Mouse (Mus musculus) C2C12 (cell line): Measurements from ENCODE around the gene Emc4. TPM values are rescaled to one million over a fixed set of nuclear protein-coding genes. Genes with fewer than 3 reads are reported as not detected.

Source experiments
- H3K27me3 ChIP-seq: one replicate; pipeline ENCODE4 v1.6.1; 2011; ENCODE audit not compliant: control insufficient read depth, insufficient read depth, insufficient read length
- H3K36me3 ChIP-seq: one replicate; pipeline ENCODE4 v1.6.1; 2011; ENCODE audit not compliant: control insufficient read depth, insufficient read depth
- H3K4me3 ChIP-seq: one replicate; pipeline ENCODE4 v1.5.1; 2011; ENCODE audit warnings: mild to moderate bottlenecking, control low read depth; ENCODE audit not compliant: poor library complexity, insufficient read depth, severe bottlenecking
- H3K79me2 ChIP-seq: one replicate; pipeline ENCODE4 v1.6.1; 2011; ENCODE audit not compliant: control insufficient read depth, insufficient read depth
- H3K79me3 ChIP-seq: one replicate; pipeline ENCODE4 v1.6.1; 2011; ENCODE audit warnings: low read depth, control low read depth
- H3ac ChIP-seq: one replicate; pipeline ENCODE3; 2011; ENCODE audit warnings: low read depth; ENCODE audit not compliant: control insufficient read depth, insufficient read length
- CEBPB ChIP-seq: IDR thresholded peaks from one replicate; pipeline ENCODE4 v1.6.1; 2011; ENCODE audit warnings: low read depth, mild to moderate bottlenecking, control low read depth, moderate library complexity
- CTCF ChIP-seq: IDR thresholded peaks from one replicate; pipeline ENCODE4 v1.5.1; 2011; ENCODE audit not compliant: control insufficient read depth, insufficient read depth, insufficient read length
- FOSL1 ChIP-seq: IDR thresholded peaks from one replicate; pipeline ENCODE4 v1.8.0; 2011; ENCODE audit warnings: mild to moderate bottlenecking, low read length; ENCODE audit not compliant: poor library complexity, insufficient read depth, severe bottlenecking
- MAX ChIP-seq: IDR thresholded peaks from one replicate; pipeline ENCODE4 v1.6.1; 2011; ENCODE audit warnings: mild to moderate bottlenecking, control low read depth
- MYOD1 ChIP-seq: IDR thresholded peaks from one replicate; pipeline ENCODE4 v1.6.1; 2011; ENCODE audit warnings: low read depth; ENCODE audit not compliant: control insufficient read depth, insufficient read length
- MYOG ChIP-seq: IDR thresholded peaks from one replicate; pipeline ENCODE4 v1.6.1; 2011; ENCODE audit not compliant: control insufficient read depth, insufficient read length; ENCODE audit errors: extremely low read depth
- USF1 ChIP-seq: IDR thresholded peaks from one replicate; pipeline ENCODE4 v1.6.1; 2011; ENCODE audit warnings: low read depth, mild to moderate bottlenecking, control low read depth, moderate library complexity
- long read RNA-seq, 2 experiments: library from polyadenylated mRNA; unstranded; transcript quantifications; one replicate each; pipeline ENCODE4 v2.0.0; 2019 to 2020
- polyA plus RNA-seq: library from polyadenylated mRNA; unstranded; fragments of >200 nt; fragmentation: generic; extraction: Trizol; gene quantifications from one replicate; pipeline ENCODE4 v1.2.1, GENCODE M21; 2012; ENCODE audit warnings: missing spikeins

The Emc4 gene
- polyA plus RNA-seq: 152 TPM
- long read RNA-seq, experiment 1, transcript Emc4-201 (5 exons, 983 nt): major isoform, 121 of 141 reads
- long read RNA-seq, experiment 1, partial matches to known transcripts: 9 of 141 reads
- long read RNA-seq, experiment 1, other reads (novel, unspliced or antisense): 11 of 141 reads
- long read RNA-seq, experiment 2, transcript Emc4-201 (5 exons, 983 nt): major isoform, 32 of 34 reads
- long read RNA-seq, experiment 2, partial matches to known transcripts: 1 of 34 reads
- long read RNA-seq, experiment 2, other reads (novel, unspliced or antisense): 1 of 34 reads

GRCm38 (mm10) chr2:112367726-112368673 lies at the start of gene Emc4:
Gene Emc4, minus strand, starts transcription at chr2:112368027.
- Histone ChIP-seq H3K36me3 (peaks cover 17% of the 10 kb centered on the region), H3K79me2 (peaks cover 39% of the 10 kb centered on the region), H3ac (peak within 1 kb of the TSS; percentile 50), H3K79me3 (peaks cover 18% of the 10 kb centered on the region), H3K27me3 (no peaks in the 10 kb centered on the region), H3K4me3 (peak within 1 kb of the TSS; percentile 98)
- peak; percentile 64 for TF ChIP-seq MAX
- TF ChIP-seq CEBPB: no peak

GRCm38 (mm10) chr2:112407030-112407429 lies 39.2 kb upstream of the Emc4 start:
- Histone ChIP-seq H3K79me2 (peaks cover 35% of the 10 kb centered on the region), H3ac (no peak overlapping the region), H3K27me3 (no peaks in the 10 kb centered on the region), H3K36me3 (peaks cover 62% of the 10 kb centered on the region), H3K4me3 (no peak overlapping the region), H3K79me3 (peaks cover 26% of the 10 kb centered on the region)
- TF ChIP-seq MYOD1: no peak
- TF ChIP-seq CTCF: no peak
- no peak for TF ChIP-seq MYOG
- TF ChIP-seq MAX: no peak
- TF ChIP-seq FOSL1: no peak
- no peak for TF ChIP-seq USF1
- TF ChIP-seq CEBPB: no peak

GRCm38 (mm10) chr2:112396649-112397048 lies 28.8 kb upstream of the Emc4 start:
- H3K27me3 ChIP-seq: no peaks in the 10 kb centered on the region
- peaks cover 84% of the 10 kb centered on the region for H3K79me3 ChIP-seq
- no peak overlapping the region for H3K4me3 ChIP-seq
- no peak overlapping the region for H3ac ChIP-seq
- H3K79me2 ChIP-seq: peaks cover 100% of the 10 kb centered on the region
- no peaks in the 10 kb centered on the region for H3K36me3 ChIP-seq
- TF ChIP-seq MAX (no peak), FOSL1 (no peak), USF1 (no peak), CEBPB (no peak), MYOD1 (no peak), CTCF (no peak), MYOG (no peak)

GRCm38 (mm10) chr2:112393958-112394357 lies 26.1 kb upstream of the Emc4 start:
- Histone ChIP-seq H3K4me3 (no peak overlapping the region), H3ac (no peak overlapping the region), H3K27me3 (no peaks in the 10 kb centered on the region), H3K79me2 (peaks cover 100% of the 10 kb centered on the region), H3K79me3 (peaks cover 89% of the 10 kb centered on the region), H3K36me3 (no peaks in the 10 kb centered on the region)
- TF ChIP-seq MYOD1 (no peak), MYOG (no peak), USF1 (no peak), MAX (no peak), CEBPB (no peak), CTCF (no peak), FOSL1 (no peak)

- Histone ChIP-seq H3K36me3 (no peaks in the 10 kb centered on the region), H3K79me3 (peaks cover 92% of the 10 kb centered on the region), H3K4me3 (no peak overlapping the region), H3K27me3 (no peaks in the 10 kb centered on the region), H3K79me2 (peaks cover 100% of the 10 kb centered on the region), H3ac (no peak overlapping the region)
- TF ChIP-seq CEBPB (no peak), MAX (no peak), MYOG (no peak), FOSL1 (no peak), CTCF (no peak), USF1 (no peak), MYOD1 (no peak)
These were observed 24.9 kb upstream of the Emc4 start for GRCm38 (mm10) chr2:112392689-112393088.
